Mouse (Mus musculus): Measurements from ENCODE around the gene Bag5.

The Bag5 gene

GRCm38 (mm10) chr12:111698346-111698913 lies 14.6 kb downstream of the Bag5 start:
- DNase-seq (ENCODE audit: low read depth, low spot score): no peak

DNA sequence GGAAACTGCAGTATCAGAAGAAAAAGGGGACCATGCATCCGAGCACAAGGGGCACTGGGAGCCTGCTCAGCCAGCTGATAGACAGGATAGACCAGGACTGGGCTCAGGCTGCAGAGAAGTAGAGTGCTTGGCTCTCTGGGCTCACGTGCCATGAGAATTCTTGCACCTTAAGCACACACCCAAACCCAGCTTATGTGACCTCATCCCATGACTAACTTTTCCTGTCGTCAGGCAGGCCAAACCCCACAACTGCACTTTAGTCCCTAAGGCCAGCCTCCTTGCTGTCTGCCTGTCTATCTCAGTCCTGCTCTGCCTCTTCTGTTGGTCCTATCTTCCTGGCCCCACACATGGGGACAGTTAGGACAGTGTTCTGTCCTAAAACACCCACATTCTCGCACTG lies 15.3 kb downstream of the Bag5 start:
- no peak for DNase-seq (ENCODE audit: low read depth, low spot score)

- no peak for DNase-seq (ENCODE audit: low read depth, low spot score)
These were observed 16.8 kb downstream of the Bag5 start for GRCm38 (mm10) chr12:111696239-111696638.

- DNase-seq (ENCODE audit: low read depth, low spot score): no peak
These were observed 17.9 kb downstream of the Bag5 start for GRCm38 (mm10) chr12:111694880-111695804.

- DNase-seq (ENCODE audit: low read depth, low spot score): no peak
These were observed 18.7 kb downstream of the Bag5 start for GRCm38 (mm10) chr12:111694271-111694781.

GRCm38 (mm10) chr12:111693341-111694270 lies 19.5 kb downstream of the Bag5 start:
- no peak for DNase-seq (ENCODE audit: low read depth, low spot score)

DNA sequence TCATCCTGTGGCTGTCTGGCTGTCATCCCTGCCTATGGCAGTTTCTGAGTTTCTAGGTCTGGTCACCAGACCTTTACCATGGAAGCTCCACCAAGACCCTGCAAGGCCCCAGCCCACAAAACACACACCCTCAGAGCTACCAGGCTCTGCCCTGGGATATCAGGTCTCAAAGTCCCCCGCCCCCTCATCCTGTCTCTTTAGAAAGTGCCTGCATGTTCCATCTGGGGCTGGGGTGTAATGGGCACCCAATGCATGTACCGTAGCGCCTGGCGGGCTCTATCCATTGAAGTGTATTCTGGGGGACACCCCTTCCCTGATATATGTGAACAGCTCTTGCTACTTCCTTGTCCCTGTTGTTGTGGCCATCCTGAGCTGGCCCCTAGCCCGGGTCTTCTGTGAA lies 20.2 kb downstream of the Bag5 start:
- DNase-seq (ENCODE audit: low read depth, low spot score): no peak

DNA sequence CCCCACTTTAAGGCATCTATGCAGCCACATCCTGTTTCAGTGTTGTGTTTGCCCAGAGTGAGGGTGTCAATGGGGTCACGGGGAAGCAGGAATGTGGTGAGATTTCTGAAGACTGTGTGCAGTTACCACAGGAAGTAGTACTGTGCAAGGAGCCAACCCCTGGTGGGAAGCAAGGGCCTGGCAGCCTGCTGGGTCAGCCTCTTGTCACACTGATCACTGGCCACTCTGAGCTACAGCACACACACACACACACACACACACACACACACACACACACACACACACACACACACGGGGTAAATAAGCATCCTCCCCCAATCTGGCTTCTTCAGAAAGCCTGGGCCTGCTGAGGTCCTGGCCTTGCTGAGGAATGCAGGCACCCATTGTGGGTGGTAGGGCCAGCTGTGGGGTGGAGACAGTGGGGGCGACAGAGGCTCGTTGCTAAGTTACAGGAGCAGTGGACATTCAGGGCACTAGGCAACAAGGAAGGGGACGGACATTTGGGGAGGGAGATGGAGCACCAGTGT lies 21.6 kb downstream of the Bag5 start:
- no peak for DNase-seq (ENCODE audit: low read depth, low spot score)

DNA sequence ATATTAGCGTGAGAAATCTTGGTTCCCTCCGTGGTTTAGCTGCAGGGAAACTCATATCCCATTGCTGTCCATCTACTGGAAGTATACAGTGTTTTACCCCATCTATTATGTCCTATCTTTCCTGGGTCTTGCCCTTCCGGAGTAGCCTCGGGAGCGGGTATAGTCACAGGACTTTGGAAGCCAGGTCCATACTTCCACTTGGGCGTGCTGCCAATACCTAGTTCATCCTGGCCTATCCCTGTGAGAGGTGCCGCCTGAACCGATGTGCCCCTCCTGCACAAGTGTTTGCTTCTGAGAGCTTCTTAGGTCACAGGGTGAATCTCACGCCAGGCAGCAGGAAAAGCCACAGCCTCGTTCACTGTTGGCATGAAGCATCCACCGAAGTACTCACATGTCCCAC lies 23.6 kb downstream of the Bag5 start:
- no peak for DNase-seq (ENCODE audit: low read depth, low spot score)

DNA sequence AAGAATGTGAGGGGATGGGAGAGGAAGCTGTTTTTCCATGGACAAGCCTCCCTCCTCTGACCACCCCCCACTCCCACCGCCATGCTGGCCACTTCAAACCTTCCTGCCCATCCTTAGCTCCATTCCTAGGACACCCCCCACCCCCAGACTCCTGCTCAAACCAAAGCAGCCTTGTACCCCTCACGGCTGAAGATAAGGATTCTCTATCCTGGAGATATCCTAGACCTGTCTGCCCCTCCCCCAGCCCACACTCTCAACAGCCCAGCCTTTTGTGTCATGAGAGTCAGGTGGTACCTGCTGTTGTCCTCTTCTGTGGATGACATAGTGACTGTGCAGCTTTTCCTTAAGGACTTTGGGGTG lies 25.0 kb downstream of the Bag5 start:
- no peak for DNase-seq (ENCODE audit: low read depth, low spot score)

- peak; percentile 81 for DNase-seq (ENCODE audit: low read depth, low spot score)
These were observed 25.5 kb downstream of the Bag5 start for GRCm38 (mm10) chr12:111687350-111688068.

DNA sequence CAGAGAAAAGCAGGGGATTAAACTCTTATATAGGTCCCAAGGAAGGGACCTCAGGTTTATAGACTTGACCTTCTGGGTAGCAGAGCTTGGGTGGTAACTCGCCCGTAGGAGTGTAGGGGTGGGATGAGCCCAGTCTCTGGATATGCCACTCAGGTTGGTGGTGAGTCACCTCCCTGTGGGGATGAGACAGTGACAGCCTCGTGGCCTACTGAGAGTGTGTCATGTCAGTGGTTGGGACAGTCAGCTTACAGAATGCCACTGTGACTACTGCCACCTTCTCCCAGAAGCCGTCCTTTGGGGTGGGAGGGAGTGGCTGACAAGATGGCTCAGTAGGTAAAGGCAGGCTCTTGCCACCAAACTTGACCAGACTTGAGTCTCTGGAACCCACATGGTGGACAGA lies 26.7 kb downstream of the Bag5 start:
- DNase-seq (ENCODE audit: low read depth, low spot score): no peak

- no peak for DNase-seq (ENCODE audit: low read depth, low spot score)
These were observed 30.3 kb downstream of the Bag5 start for GRCm38 (mm10) chr12:111682806-111683205.

GRCm38 (mm10) chr12:111682003-111682402 lies 31.1 kb downstream of the Bag5 start:
- DNase-seq (ENCODE audit: low read depth, low spot score): no peak

DNA sequence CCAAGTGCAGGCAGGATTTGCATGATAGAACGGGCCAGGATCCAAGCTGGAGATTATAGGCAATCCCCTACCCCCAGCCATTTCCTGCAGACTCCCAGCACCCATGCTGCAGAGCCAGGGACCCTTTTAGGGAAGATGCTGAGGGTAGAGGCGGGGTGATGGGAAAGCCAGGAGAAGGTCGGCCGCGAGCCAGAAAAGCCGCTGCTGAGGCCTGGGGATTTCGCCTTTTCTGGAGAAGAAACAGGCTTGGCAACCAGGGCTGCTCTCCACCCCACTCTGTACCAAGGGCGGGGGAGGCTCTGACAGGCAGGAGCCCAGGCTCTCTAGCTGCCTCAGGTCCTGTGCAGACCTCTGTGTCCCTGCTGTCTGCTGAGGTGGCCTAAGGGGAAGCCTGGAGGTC lies 31.8 kb downstream of the Bag5 start:
- no peak for DNase-seq (ENCODE audit: low read depth, low spot score)

GRCm38 (mm10) chr12:111680661-111681060 lies 32.4 kb downstream of the Bag5 start:
- DNase-seq (ENCODE audit: low read depth, low spot score): no peak

- no peak for DNase-seq (ENCODE audit: low read depth, low spot score)
These were observed 34.1 kb downstream of the Bag5 start for GRCm38 (mm10) chr12:111678997-111679396.

- DNase-seq (ENCODE audit: low read depth, low spot score): no peak
These were observed 34.5 kb downstream of the Bag5 start for GRCm38 (mm10) chr12:111678670-111678933.

DNA sequence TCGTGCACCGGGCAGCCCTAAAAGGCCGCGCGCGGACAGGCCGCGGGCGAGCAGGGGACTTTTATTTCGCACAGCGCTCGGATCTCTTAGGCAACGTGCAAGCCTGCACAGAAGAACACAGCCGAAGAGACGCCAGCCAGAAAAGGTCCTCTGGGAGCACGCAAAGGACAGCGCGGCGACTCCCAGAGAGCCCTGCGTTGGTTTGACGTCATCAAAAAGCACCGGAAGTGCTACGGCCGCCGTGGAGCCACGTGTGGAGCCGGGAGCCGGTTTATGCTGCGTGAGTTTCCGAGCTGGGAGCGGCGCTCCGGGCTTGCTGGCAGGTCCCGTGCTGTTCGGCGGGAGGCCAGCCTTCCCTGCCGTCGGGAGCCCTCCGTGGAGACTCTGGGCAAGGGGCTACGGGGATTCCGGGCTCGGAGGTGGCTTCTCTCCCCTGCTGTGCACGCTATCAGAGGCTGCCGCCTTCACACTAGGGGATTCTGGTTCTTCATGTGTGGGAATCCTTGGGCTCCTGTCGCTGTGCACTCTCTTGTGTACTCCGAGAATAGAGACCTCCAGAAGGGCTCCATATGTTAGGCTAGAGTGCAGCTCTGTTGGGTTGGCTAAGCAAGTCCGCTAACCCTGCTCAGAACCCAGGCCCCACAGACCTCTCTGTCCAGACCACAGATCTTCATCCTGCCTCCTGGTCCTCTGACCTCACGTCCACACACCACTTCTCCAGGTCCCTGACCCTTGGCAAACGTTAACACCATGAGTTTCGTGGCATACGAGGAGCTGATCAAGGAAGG lies 35.0 kb downstream of the Bag5 start, which contains the start of gene Trmt61a:
Gene Trmt61a, plus strand, starts transcription at position 224 of the 788 bp plus-strand sequence.
- DNase-seq (ENCODE audit: low read depth, low spot score): peak; percentile 91

DNA sequence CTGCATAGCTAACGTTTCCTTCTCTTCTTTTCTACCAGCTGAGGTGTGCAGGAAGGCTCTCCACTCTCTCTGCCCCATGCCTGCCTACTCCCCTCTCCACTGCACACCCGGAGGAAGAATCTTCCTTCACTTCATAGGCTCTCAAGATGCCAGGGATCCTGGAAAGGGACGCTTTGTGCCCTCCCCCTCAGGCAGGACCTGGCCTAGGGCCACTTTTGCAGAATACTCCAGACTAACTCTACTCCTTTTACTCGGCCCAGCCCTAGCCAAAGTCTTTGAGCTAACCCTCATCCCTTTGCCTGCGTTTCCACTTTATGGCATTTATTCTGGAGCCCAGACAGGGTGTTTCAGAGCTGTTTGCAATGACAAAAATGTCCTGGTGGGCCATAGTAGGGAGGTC lies 35.6 kb downstream of the Bag5 start:
- DNase-seq (ENCODE audit: low read depth, low spot score): no peak

All from retina, adult 2 months (tissue).